Mouse (Mus musculus) midbrain, embryonic 15.5 days (tissue): Measurements from ENCODE around the gene Gpatch2. TPM values are rescaled to one million over a fixed set of nuclear protein-coding genes. Genes with fewer than 3 reads are reported as not detected.

ENCODE experiments used
- ATAC-seq: fragments of 200-750 bp; cut with Nextera tagmentation; replicated peaks from 2 replicates; pipeline ENCODE4 v1.8.0; 2017; ENCODE audit warnings: moderate TSS enrichment
- H3K27ac ChIP-seq: fragments of 300-500 bp; sonication (generic); 2 replicates; pipeline ENCODE4 v1.5.1; 2015; ENCODE audit warnings: mild to moderate bottlenecking, inconsistent platforms
- H3K27me3 ChIP-seq: fragments of 300-500 bp; sonication (generic); replicated peaks from 2 replicates; pipeline ENCODE4 v1.6.1; 2015; ENCODE audit warnings: inconsistent platforms
- H3K36me3 ChIP-seq: fragments of 300-500 bp; sonication (generic); replicated peaks from 2 replicates; pipeline ENCODE4 v1.6.1; 2015; ENCODE audit warnings: inconsistent platforms
- H3K4me1 ChIP-seq: fragments of 300-500 bp; sonication (generic); 2 replicates; pipeline ENCODE4 v1.6.1; 2015; ENCODE audit warnings: inconsistent platforms
- H3K4me2 ChIP-seq: fragments of 300-500 bp; sonication (generic); 2 replicates; pipeline ENCODE4 v1.6.1; 2015; ENCODE audit warnings: inconsistent platforms, mild to moderate bottlenecking, moderate library complexity
- H3K4me3 ChIP-seq: fragments of 300-500 bp; sonication (generic); 2 replicates; pipeline ENCODE4 v1.5.1; 2015; ENCODE audit warnings: mild to moderate bottlenecking, inconsistent platforms
- H3K9ac ChIP-seq: fragments of 300-500 bp; sonication (generic); 2 replicates; pipeline ENCODE4 v1.6.1; 2015; ENCODE audit warnings: mild to moderate bottlenecking, inconsistent platforms
- H3K9me3 ChIP-seq: fragments of 300-500 bp; sonication (generic); 2 replicates; pipeline ENCODE4 v1.6.1; 2016; ENCODE audit warnings: inconsistent platforms
- whole genome bisulfite sequencing: fragments of 180-500 bp; shearing (Covaris S2); methylation state at CpG from one replicate; pipeline ENCODE4 v1.1.7; 2015; ENCODE audit warnings: mixed read lengths; 5-methylcytosine and 5-hydroxymethylcytosine counted together
- polyA plus RNA-seq: library from polyadenylated mRNA; unstranded; fragments of >200 nt; fragmentation: Nextera tagmentation; extraction: Ambion mirVana; gene quantifications from 2 replicates; pipeline ENCODE4 v1.2.1, GENCODE M21; 2015

Gpatch2 gene
- polyA plus RNA-seq, 1 experiment from 2014 or later = 18.6 TPM

GRCm38 (mm10) chr1:187267601-187268000 lies 52.3 kb downstream of the Gpatch2 start:
- Histone ChIP-seq H3K36me3 (no peaks in the 10 kb centered on the region), H3K27ac (no peak overlapping the region), H3K9ac (no peak overlapping the region), H3K4me2 (no peak overlapping the region), H3K4me1 (0 out of 2 replicates have a peak, but pooled peaks cover 6% of the 10 kb centered on the region), H3K27me3 (no peaks in the 10 kb centered on the region), H3K9me3 (no peaks in the 10 kb centered on the region), H3K4me3 (no peak overlapping the region)
- 67% methylated on average over 4 of the region's 4 CpGs for WGBS
- ATAC-seq = no peak

DNA sequence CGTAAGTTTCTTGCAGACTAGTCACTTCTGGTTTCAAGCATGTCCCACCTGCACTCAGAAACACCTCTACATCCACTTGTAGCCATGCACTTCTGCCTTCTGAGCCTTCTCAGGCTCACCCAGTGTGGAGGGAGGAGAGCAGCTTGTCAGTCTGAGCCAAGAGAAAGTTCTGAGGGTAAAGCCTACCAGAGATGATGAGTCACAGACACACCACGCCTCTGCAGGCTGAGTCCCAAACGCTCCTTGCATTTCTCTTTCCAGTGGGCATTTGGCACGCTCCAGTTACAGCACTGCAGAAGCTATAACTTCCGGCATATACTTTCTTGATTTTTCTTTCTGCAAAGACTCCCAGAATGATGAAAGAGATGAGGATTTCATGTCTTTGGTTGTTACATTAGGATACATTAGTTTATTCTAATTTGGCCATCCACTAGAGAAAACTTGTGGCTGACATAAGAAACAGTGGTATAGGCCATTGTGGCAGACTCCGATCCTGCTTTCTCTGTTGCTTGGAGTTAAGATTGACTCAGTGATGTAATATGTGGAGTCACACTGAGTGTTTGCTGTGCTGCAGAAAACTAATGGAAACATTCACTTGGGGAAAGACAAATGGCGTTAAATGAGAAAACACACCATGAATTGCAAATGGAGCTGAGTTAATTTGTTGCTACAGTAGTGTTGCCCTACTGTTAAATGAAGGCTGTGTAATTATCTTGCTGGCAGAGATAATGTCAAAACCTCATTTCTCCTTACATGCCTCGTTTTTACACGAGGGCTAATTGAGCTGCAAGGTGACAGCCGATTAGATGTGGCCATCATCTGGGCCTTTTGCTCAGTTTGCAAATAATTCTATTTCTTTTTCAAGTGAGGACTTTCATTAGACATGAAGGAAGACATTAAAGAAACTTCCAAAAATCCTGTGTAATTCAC lies 55.3 kb downstream of the Gpatch2 start:
- no peaks in the 10 kb centered on the region for H3K27me3 ChIP-seq
- no peak overlapping the region for H3K27ac ChIP-seq
- H3K4me3 ChIP-seq = no peak overlapping the region
- WGBS = 75% methylated on average over 10 of the region's 10 CpGs
- 0 out of 2 replicates have a peak, but pooled peaks cover 5% of the 10 kb centered on the region for H3K4me1 ChIP-seq
- H3K36me3 ChIP-seq = no peaks in the 10 kb centered on the region
- H3K4me2 ChIP-seq = no peak overlapping the region
- no peak overlapping the region for H3K9ac ChIP-seq
- H3K9me3 ChIP-seq = no peaks in the 10 kb centered on the region
- ATAC-seq = no peak

DNA sequence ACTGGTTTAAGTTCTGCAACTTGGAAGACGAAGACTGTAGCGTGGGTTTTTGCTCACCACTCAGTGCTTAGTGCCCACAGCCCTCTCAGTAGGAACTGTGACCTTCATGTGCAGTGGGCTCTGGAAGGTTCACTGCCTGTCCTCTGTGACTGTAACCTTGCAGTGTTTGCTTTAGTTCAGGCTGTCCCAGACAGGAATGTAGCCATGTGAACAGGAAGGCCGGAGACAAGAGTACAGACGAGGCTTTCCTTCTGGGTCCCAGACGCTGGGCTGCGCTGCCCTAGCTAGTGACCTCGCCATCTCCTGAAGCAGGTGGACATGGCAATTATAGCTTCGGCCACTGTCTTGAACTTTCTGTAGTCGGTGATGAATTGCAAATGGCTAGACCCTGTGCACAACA lies 62.0 kb downstream of the Gpatch2 start:
- no peaks in the 10 kb centered on the region for H3K36me3 ChIP-seq
- no peak overlapping the region for H3K27ac ChIP-seq
- no peak overlapping the region for H3K4me2 ChIP-seq
- no peak overlapping the region for H3K4me3 ChIP-seq
- no peak for ATAC-seq
- H3K4me1 ChIP-seq = no peaks in the 10 kb centered on the region
- H3K9me3 ChIP-seq = no peaks in the 10 kb centered on the region
- H3K9ac ChIP-seq = no peak overlapping the region
- H3K27me3 ChIP-seq = no peaks in the 10 kb centered on the region
- WGBS = 83% methylated on average over 9 of the region's 9 CpGs

GRCm38 (mm10) chr1:187278472-187278871 lies 63.2 kb downstream of the Gpatch2 start:
- H3K4me3 ChIP-seq = no peak overlapping the region
- no peaks in the 10 kb centered on the region for H3K36me3 ChIP-seq
- 51% methylated on average over 5 of the region's 5 CpGs for WGBS
- peaks cover 4% of the 10 kb centered on the region; the same call in 1 of the 2 replicates for H3K4me1 ChIP-seq
- H3K27ac ChIP-seq = no peak overlapping the region
- H3K4me2 ChIP-seq = no peak overlapping the region
- no peak overlapping the region for H3K9ac ChIP-seq
- H3K27me3 ChIP-seq = no peaks in the 10 kb centered on the region
- ATAC-seq = no peak
- H3K9me3 ChIP-seq = no peaks in the 10 kb centered on the region

GRCm38 (mm10) chr1:187279776-187280175 lies 64.5 kb downstream of the Gpatch2 start:
- WGBS = 86% methylated on average over 4 of the region's 4 CpGs
- Histone ChIP-seq H3K36me3 (no peaks in the 10 kb centered on the region), H3K4me2 (no peak overlapping the region), H3K9ac (no peak overlapping the region), H3K27me3 (no peaks in the 10 kb centered on the region), H3K27ac (no peak overlapping the region), H3K9me3 (no peaks in the 10 kb centered on the region), H3K4me1 (peaks cover 4% of the 10 kb centered on the region; the same call in 1 of the 2 replicates), H3K4me3 (no peak overlapping the region)
- ATAC-seq = no peak

GRCm38 (mm10) chr1:187282321-187282720 lies 67.0 kb downstream of the Gpatch2 start:
- no peak for ATAC-seq
- no peak overlapping the region for H3K9ac ChIP-seq
- H3K4me3 ChIP-seq = no peak overlapping the region
- no peaks in the 10 kb centered on the region for H3K36me3 ChIP-seq
- H3K27me3 ChIP-seq = no peaks in the 10 kb centered on the region
- no peaks in the 10 kb centered on the region for H3K9me3 ChIP-seq
- H3K4me2 ChIP-seq = no peak overlapping the region
- peaks cover 4% of the 10 kb centered on the region; the same call in 1 of the 2 replicates for H3K4me1 ChIP-seq
- 56% methylated on average over 3 of the region's 3 CpGs for WGBS
- H3K27ac ChIP-seq = no peak overlapping the region

DNA sequence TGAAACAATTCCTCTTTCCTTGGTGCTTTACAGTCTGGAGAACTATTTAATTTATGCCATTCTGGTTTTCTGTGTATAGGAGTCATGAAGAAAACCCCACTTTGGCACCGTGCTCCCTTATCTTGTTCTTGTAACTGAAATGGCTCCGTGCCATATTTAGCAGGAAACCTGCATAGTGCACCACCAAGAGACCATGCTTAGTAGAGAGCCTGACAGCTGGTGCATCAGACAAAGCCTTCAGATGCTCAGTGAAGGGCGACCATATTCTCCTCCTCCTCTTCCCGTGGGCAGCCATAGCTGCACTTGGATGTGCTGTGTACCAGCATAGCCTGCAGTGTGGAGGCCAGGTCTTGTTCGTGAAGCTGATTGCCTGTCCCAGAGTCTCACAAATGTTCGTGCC lies 67.5 kb downstream of the Gpatch2 start:
- 63% methylated on average over 6 of the region's 6 CpGs for WGBS
- no peak overlapping the region for H3K27ac ChIP-seq
- no peak; the same call in 1 of the 2 replicates for ATAC-seq

DNA sequence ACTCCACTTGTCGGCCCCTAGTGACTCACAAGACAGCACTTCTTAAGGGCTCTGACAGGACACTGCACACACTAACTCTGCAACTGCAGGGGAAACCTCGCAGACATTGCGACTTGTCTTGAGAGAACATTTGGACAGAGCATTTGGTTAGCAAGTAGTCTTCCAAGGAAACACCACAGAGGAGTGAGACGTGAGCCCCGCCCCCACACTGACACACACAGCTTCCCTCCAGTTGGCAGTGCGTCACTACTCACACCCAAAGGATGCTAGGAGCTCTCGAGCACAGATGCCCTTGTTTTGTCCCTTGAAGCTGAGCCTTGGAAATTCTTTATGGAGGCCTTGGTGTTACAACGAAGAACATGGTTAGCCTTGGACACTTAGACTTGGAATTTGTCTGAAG lies 70.4 kb downstream of the Gpatch2 start:
- no peak overlapping the region for H3K4me2 ChIP-seq
- no peak for ATAC-seq
- peaks cover 4% of the 10 kb centered on the region; the same call in 1 of the 2 replicates for H3K4me1 ChIP-seq
- no peaks in the 10 kb centered on the region for H3K36me3 ChIP-seq
- H3K27me3 ChIP-seq = no peaks in the 10 kb centered on the region
- no peak overlapping the region for H3K27ac ChIP-seq
- WGBS = 82% methylated on average over 8 of the region's 8 CpGs
- H3K9ac ChIP-seq = no peak overlapping the region
- no peaks in the 10 kb centered on the region for H3K9me3 ChIP-seq
- H3K4me3 ChIP-seq = no peak overlapping the region

More for the DNA sequence above, 67.5 kb downstream of the Gpatch2 start:
- no peak overlapping the region for H3K9ac ChIP-seq
- H3K4me2 ChIP-seq = no peak overlapping the region
- H3K9me3 ChIP-seq = no peaks in the 10 kb centered on the region
- H3K4me3 ChIP-seq = no peak overlapping the region
- no peaks in the 10 kb centered on the region for H3K36me3 ChIP-seq
- H3K27me3 ChIP-seq = no peaks in the 10 kb centered on the region
- H3K4me1 ChIP-seq = peaks cover 4% of the 10 kb centered on the region; the same call in 1 of the 2 replicates

DNA sequence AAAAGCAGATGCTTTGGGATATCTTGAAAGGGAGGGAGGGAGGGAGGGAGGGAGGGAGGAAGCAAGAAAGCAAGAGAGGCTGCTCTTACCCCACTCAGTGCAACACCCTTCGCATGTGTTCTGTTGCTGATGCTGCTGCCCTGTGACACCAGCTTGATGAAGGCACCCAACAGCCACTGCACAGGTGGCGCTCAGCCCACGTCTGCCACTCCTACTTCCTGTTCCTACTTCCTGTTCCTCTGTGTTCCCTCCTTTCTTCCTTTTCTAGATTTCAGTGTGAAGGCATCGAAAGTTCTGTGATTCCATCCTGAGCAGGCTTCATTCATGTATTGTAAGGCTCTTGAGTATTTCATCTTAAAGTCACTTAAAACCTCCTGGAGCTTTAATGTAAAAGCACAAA lies 71.1 kb downstream of the Gpatch2 start:
- Histone ChIP-seq H3K27ac (no peak overlapping the region), H3K36me3 (no peaks in the 10 kb centered on the region), H3K9ac (no peak overlapping the region), H3K4me1 (peaks cover 4% of the 10 kb centered on the region; the same call in 1 of the 2 replicates), H3K9me3 (no peaks in the 10 kb centered on the region), H3K27me3 (no peaks in the 10 kb centered on the region), H3K4me2 (no peak overlapping the region), H3K4me3 (no peak overlapping the region)
- 91% methylated on average over 4 of the region's 4 CpGs for WGBS
- no peak for ATAC-seq

GRCm38 (mm10) chr1:187286924-187287323 lies 71.6 kb downstream of the Gpatch2 start:
- Histone ChIP-seq H3K27ac (no peak overlapping the region), H3K4me3 (no peak overlapping the region), H3K27me3 (no peaks in the 10 kb centered on the region), H3K4me1 (peaks cover 4% of the 10 kb centered on the region; the same call in 1 of the 2 replicates), H3K9me3 (no peaks in the 10 kb centered on the region), H3K4me2 (no peak overlapping the region), H3K36me3 (no peaks in the 10 kb centered on the region), H3K9ac (no peak overlapping the region)
- no peak for ATAC-seq
- WGBS = 70% methylated on average over 3 of the region's 3 CpGs

- Histone ChIP-seq H3K9me3 (no peaks in the 10 kb centered on the region), H3K27me3 (no peaks in the 10 kb centered on the region), H3K9ac (no peak overlapping the region), H3K27ac (no peak overlapping the region), H3K36me3 (no peaks in the 10 kb centered on the region), H3K4me3 (no peak overlapping the region), H3K4me1 (no peaks in the 10 kb centered on the region), H3K4me2 (no peak overlapping the region)
- 93% methylated on average over 7 of the region's 7 CpGs for WGBS
- no peak for ATAC-seq
Measured at GRCm38 (mm10) chr1:187290186-187290585, 74.9 kb downstream of the Gpatch2 start.

- Histone ChIP-seq H3K4me1 (no peaks in the 10 kb centered on the region), H3K36me3 (no peaks in the 10 kb centered on the region), H3K27me3 (no peaks in the 10 kb centered on the region), H3K27ac (no peak overlapping the region), H3K9me3 (no peaks in the 10 kb centered on the region), H3K4me3 (no peak overlapping the region), H3K9ac (no peak overlapping the region), H3K4me2 (no peak overlapping the region)
- 88% methylated on average over 10 of the region's 10 CpGs for WGBS
- ATAC-seq = no peak
Measured at GRCm38 (mm10) chr1:187291480-187292394, 76.4 kb downstream of the Gpatch2 start.
